Mouse (Mus musculus): ENCODE measurements at regions not wholly inside any gene's neighbourhood (a gene's known extent, or its start where the extent isn't known, plus 50 kb on each side); places are given as distances from the start of the nearest gene placed in this dataset.

DNA sequence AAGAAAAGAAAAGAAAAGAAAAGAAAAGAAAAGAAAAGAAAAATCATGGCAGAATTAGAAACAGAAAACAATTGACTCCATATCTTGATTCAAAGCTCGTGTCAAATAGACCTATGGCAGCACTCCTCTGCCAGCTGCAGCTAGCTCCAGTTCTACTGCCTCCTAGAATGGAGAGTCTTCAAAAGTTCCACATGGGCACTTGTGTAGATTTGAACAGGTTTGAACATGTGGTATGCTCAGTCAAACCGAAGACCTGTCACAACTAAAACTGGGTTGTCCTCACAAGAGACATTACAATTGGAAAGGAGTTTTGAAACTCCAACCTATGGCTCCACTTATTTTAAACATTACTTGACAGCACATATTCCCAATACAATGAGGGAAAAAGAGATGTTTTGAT, 355.6 kb upstream of the Atp2b1 start:
- no peak for TF ChIP-seq CTCF (IDR thresholded peaks at IDR 0.05; ENCODE audit: control insufficient read depth, insufficient read depth, insufficient read length)
- no peak for TF ChIP-seq USF1 (IDR thresholded peaks at IDR 0.05; ENCODE audit: low read depth)
- no peak for TF ChIP-seq MYOG (IDR thresholded peaks at IDR 0.05; ENCODE audit: control insufficient read depth, extremely low read depth, insufficient read length)
- no peak for TF ChIP-seq MAX (IDR thresholded peaks at IDR 0.05)
- no peak for TF ChIP-seq CEBPB (IDR thresholded peaks at IDR 0.05; ENCODE audit: low read depth)
- no peak for TF ChIP-seq MYOD1 (IDR thresholded peaks at IDR 0.05; ENCODE audit: control insufficient read depth, insufficient read length, low read depth)
- no peak for TF ChIP-seq FOSL1 (IDR thresholded peaks at IDR 0.05; ENCODE audit: insufficient read depth, low read length, poor library complexity, severe bottlenecking)

All from C2C12 (cell line).